Mouse (Mus musculus): ENCODE measurements around the gene Ccnyl1.

Gene Ccnyl1

GRCm38 (mm10) chr1:64705230-64705629 is 15.0 kb downstream of the Ccnyl1 start:
- DNase-seq: peak; percentile 65 to 89

- no peak for DNase-seq
These were observed 16.4 kb downstream of the Ccnyl1 start for GRCm38 (mm10) chr1:64706610-64707009.

- DNase-seq: peak in 1 of 2 experiments; percentile 13
These were observed 19.6 kb downstream of the Ccnyl1 start for GRCm38 (mm10) chr1:64709891-64710290.

- no peak for DNase-seq
These were observed 21.9 kb downstream of the Ccnyl1 start for GRCm38 (mm10) chr1:64712006-64712760.

GRCm38 (mm10) chr1:64715458-64715857 is 25.2 kb downstream of the Ccnyl1 start:
- no peak for DNase-seq

GRCm38 (mm10) chr1:64716589-64717304 is 26.5 kb downstream of the Ccnyl1 start:
- DNase-seq: no peak

GRCm38 (mm10) chr1:64717504-64717903 is 27.2 kb downstream of the Ccnyl1 start:
- DNase-seq: peak; percentile 63 to 66

GRCm38 (mm10) chr1:64721034-64721587 is 30.9 kb downstream of the Ccnyl1 start:
- DNase-seq: no peak

GRCm38 (mm10) chr1:64730046-64730445 is 39.8 kb downstream of the Ccnyl1 start:
- no peak for DNase-seq

GRCm38 (mm10) chr1:64731341-64732020 is 41.2 kb downstream of the Ccnyl1 start:
- DNase-seq: no peak

GRCm38 (mm10) chr1:64732161-64732560 is 41.9 kb downstream of the Ccnyl1 start:
- DNase-seq: no peak

GRCm38 (mm10) chr1:64732637-64733200 is 42.5 kb downstream of the Ccnyl1 start:
- DNase-seq: no peak

- no peak for DNase-seq
These were observed 43.4 kb downstream of the Ccnyl1 start for GRCm38 (mm10) chr1:64733453-64734245.

GRCm38 (mm10) chr1:64734771-64735750 is 44.8 kb downstream of the Ccnyl1 start:
- peak; percentile 40 to 66 for DNase-seq

- DNase-seq: peak; percentile 53 to 78
These were observed 45.8 kb downstream of the Ccnyl1 start for GRCm38 (mm10) chr1:64735781-64736680.

GRCm38 (mm10) chr1:64736681-64737501 is 46.6 kb downstream of the Ccnyl1 start:
- DNase-seq: peak in 1 of 2 experiments; percentile 21

GRCm38 (mm10) chr1:64737502-64738179 is 47.4 kb downstream of the Ccnyl1 start, which contains the start of gene Fzd5:
Gene Fzd5 (minus strand): TSS chr1:64737751.
- DNase-seq: peak; percentile 96 to 99

- peak; percentile 63 to 81 for DNase-seq
These were observed 47.9 kb downstream of the Ccnyl1 start for GRCm38 (mm10) chr1:64738180-64738555.

Data from kidney, postnatal 25 days (tissue).